Mouse (Mus musculus) ES-Bruce4 (cell line): ENCODE data around the gene Calr4.

Source experiments
- CTCF ChIP-seq: IDR thresholded peaks from one replicate; pipeline ENCODE4 v1.8.1; 2011; ENCODE audit warnings: low read depth, low read length
- POLR2A ChIP-seq: IDR thresholded peaks from one replicate; pipeline ENCODE4 v1.8.1; 2011; ENCODE audit warnings: low read length; ENCODE audit not compliant: insufficient read depth

DNA sequence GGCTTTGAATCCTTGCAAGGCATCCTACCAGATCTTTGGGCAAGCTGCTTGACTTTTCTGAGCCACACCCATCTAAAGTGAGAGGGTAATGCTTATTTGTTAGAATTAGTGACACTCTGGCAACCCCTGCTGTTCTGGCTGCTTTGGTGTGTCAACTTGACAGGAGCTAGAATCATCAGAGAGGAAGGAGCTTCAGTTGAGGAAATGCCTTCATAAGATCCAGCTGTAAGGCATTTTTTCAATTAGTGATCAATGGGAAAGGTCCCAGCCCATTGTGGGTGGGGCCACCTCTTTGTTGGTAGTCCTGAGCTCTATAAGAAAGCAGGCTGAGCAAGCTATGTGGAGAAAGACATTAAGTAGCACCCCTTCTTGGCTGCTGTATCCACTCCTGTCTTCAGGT, 6.9 kb downstream of the Calr4 start:
- TF ChIP-seq CTCF (no peak), POLR2A (no peak)
